Mouse (Mus musculus): ENCODE data around the gene Lipn. TPM values are rescaled to one million over a fixed set of nuclear protein-coding genes. Genes with fewer than 3 reads are reported as not detected.

Lipn gene
- polyA plus RNA-seq (2016; fragmentation: Nextera tagmentation; extraction: Ambion mirVana) = not detected in 2 replicates

GRCm38 (mm10) chr19:34066779-34067472 lies at the start of gene Lipn:
Gene Lipn, plus strand, starts transcription at chr19:34067358.
- no peaks in the 10 kb centered on the region for H3K36me3 ChIP-seq
- H3K27ac ChIP-seq = no peak within 1 kb of the TSS
- ATAC-seq (ENCODE audit: insufficient number of reproducible peaks, insufficient read depth, low FRiP score, low TSS enrichment, low read depth) = no peak
- no peaks in the 10 kb centered on the region for H3K27me3 ChIP-seq
- H3K4me2 ChIP-seq = no peak within 1 kb of the TSS
- no peak within 1 kb of the TSS for H3K9ac ChIP-seq (replicated peaks)
- H3K4me1 ChIP-seq (replicated peaks) = no peaks in the 10 kb centered on the region
- no peak within 1 kb of the TSS for H3K4me3 ChIP-seq (replicated peaks)
- 86% methylated on average over 9 of the region's 9 CpGs for WGBS
- no peaks in the 10 kb centered on the region for H3K9me3 ChIP-seq

GRCm38 (mm10) chr19:34021440-34022172 lies 45.6 kb upstream of the Lipn start:
- H3K4me1 ChIP-seq (replicated peaks) = no peaks in the 10 kb centered on the region
- no peaks in the 10 kb centered on the region for H3K36me3 ChIP-seq
- H3K9me3 ChIP-seq = no peaks in the 10 kb centered on the region
- H3K4me3 ChIP-seq (replicated peaks) = no peak overlapping the region
- WGBS = 83% methylated on average over 11 of the region's 11 CpGs
- no peak overlapping the region for H3K9ac ChIP-seq (replicated peaks)
- H3K27me3 ChIP-seq = no peaks in the 10 kb centered on the region
- no peak for ATAC-seq (ENCODE audit: insufficient number of reproducible peaks, insufficient read depth, low FRiP score, low TSS enrichment, low read depth)
- H3K27ac ChIP-seq = no peak overlapping the region
- H3K4me2 ChIP-seq = no peak overlapping the region

- no peaks in the 10 kb centered on the region for H3K4me1 ChIP-seq (replicated peaks)
- no peaks in the 10 kb centered on the region for H3K27me3 ChIP-seq
- no peak overlapping the region for H3K9ac ChIP-seq (replicated peaks)
- H3K4me3 ChIP-seq (replicated peaks) = no peak overlapping the region
- no peak overlapping the region for H3K4me2 ChIP-seq
- no peak overlapping the region for H3K27ac ChIP-seq
- ATAC-seq (ENCODE audit: insufficient number of reproducible peaks, insufficient read depth, low FRiP score, low TSS enrichment, low read depth) = no peak
- 47% methylated on average over 3 of the region's 3 CpGs for WGBS
- no peaks in the 10 kb centered on the region for H3K36me3 ChIP-seq
- no peaks in the 10 kb centered on the region for H3K9me3 ChIP-seq
Observed at GRCm38 (mm10) chr19:34022759-34023158, 44.4 kb upstream of the Lipn start.

GRCm38 (mm10) chr19:34039731-34040130 lies 27.4 kb upstream of the Lipn start:
- ATAC-seq (ENCODE audit: insufficient number of reproducible peaks, insufficient read depth, low FRiP score, low TSS enrichment, low read depth) = no peak
- Histone ChIP-seq H3K4me2 (no peak overlapping the region), H3K4me3 (replicated peaks) (no peak overlapping the region), H3K4me1 (replicated peaks) (no peaks in the 10 kb centered on the region), H3K27ac (no peak overlapping the region), H3K9me3 (no peaks in the 10 kb centered on the region), H3K36me3 (no peaks in the 10 kb centered on the region), H3K27me3 (no peaks in the 10 kb centered on the region), H3K9ac (replicated peaks) (no peak overlapping the region)
- 95% methylated on average over 1 of the region's 1 CpGs for WGBS

GRCm38 (mm10) chr19:34043008-34043407 lies 24.1 kb upstream of the Lipn start:
- no peak for ATAC-seq (ENCODE audit: insufficient number of reproducible peaks, insufficient read depth, low FRiP score, low TSS enrichment, low read depth)
- 76% methylated on average over 6 of the region's 6 CpGs for WGBS
- no peaks in the 10 kb centered on the region for H3K4me1 ChIP-seq (replicated peaks)
- no peaks in the 10 kb centered on the region for H3K27me3 ChIP-seq
- no peaks in the 10 kb centered on the region for H3K9me3 ChIP-seq
- H3K4me3 ChIP-seq (replicated peaks) = no peak overlapping the region
- no peak overlapping the region for H3K27ac ChIP-seq
- no peak overlapping the region for H3K9ac ChIP-seq (replicated peaks)
- no peak overlapping the region for H3K4me2 ChIP-seq
- H3K36me3 ChIP-seq = no peaks in the 10 kb centered on the region

- Histone ChIP-seq H3K27me3 (no peaks in the 10 kb centered on the region), H3K4me1 (replicated peaks) (no peaks in the 10 kb centered on the region), H3K27ac (no peak overlapping the region), H3K36me3 (no peaks in the 10 kb centered on the region), H3K9me3 (no peaks in the 10 kb centered on the region), H3K4me3 (replicated peaks) (no peak overlapping the region), H3K9ac (replicated peaks) (no peak overlapping the region), H3K4me2 (no peak overlapping the region)
- ATAC-seq (ENCODE audit: insufficient number of reproducible peaks, insufficient read depth, low FRiP score, low TSS enrichment, low read depth) = no peak
- WGBS = 94% methylated on average over 3 of the region's 3 CpGs
Observed at GRCm38 (mm10) chr19:34049371-34050039, 17.7 kb upstream of the Lipn start.

GRCm38 (mm10) chr19:34051502-34051901 lies 15.7 kb upstream of the Lipn start:
- H3K4me1 ChIP-seq (replicated peaks) = no peaks in the 10 kb centered on the region
- no peak overlapping the region for H3K9ac ChIP-seq (replicated peaks)
- H3K4me2 ChIP-seq = no peak overlapping the region
- no peak overlapping the region for H3K4me3 ChIP-seq (replicated peaks)
- 82% methylated on average over 3 of the region's 3 CpGs for WGBS
- no peak overlapping the region for H3K27ac ChIP-seq
- H3K9me3 ChIP-seq = no peaks in the 10 kb centered on the region
- H3K36me3 ChIP-seq = no peaks in the 10 kb centered on the region
- ATAC-seq (ENCODE audit: insufficient number of reproducible peaks, insufficient read depth, low FRiP score, low TSS enrichment, low read depth) = no peak
- H3K27me3 ChIP-seq = no peaks in the 10 kb centered on the region

- Histone ChIP-seq H3K4me1 (replicated peaks) (no peaks in the 10 kb centered on the region), H3K27me3 (no peaks in the 10 kb centered on the region)
- 74% methylated on average over 1 of the region's 1 CpGs for WGBS
Observed at GRCm38 (mm10) chr19:34063547-34063946, 3.6 kb upstream of the Lipn start.

GRCm38 (mm10) chr19:34064059-34064458 lies 3.1 kb upstream of the Lipn start:
- Histone ChIP-seq H3K9me3 (no peaks in the 10 kb centered on the region), H3K36me3 (no peaks in the 10 kb centered on the region), H3K9ac (replicated peaks) (no peak overlapping the region), H3K27me3 (no peaks in the 10 kb centered on the region), H3K27ac (no peak overlapping the region), H3K4me2 (no peak overlapping the region), H3K4me1 (replicated peaks) (no peaks in the 10 kb centered on the region), H3K4me3 (replicated peaks) (no peak overlapping the region)
- WGBS = 88% methylated on average over 4 of the region's 4 CpGs
- no peak for ATAC-seq (ENCODE audit: insufficient number of reproducible peaks, insufficient read depth, low FRiP score, low TSS enrichment, low read depth)

More at GRCm38 (mm10) chr19:34063547-34063946, 3.6 kb upstream of the Lipn start:
- Histone ChIP-seq H3K27ac (no peak overlapping the region), H3K9ac (replicated peaks) (no peak overlapping the region), H3K36me3 (no peaks in the 10 kb centered on the region), H3K9me3 (no peaks in the 10 kb centered on the region), H3K4me2 (no peak overlapping the region), H3K4me3 (replicated peaks) (no peak overlapping the region)
- ATAC-seq (ENCODE audit: insufficient number of reproducible peaks, insufficient read depth, low FRiP score, low TSS enrichment, low read depth) = no peak

- H3K4me1 ChIP-seq (replicated peaks) = no peaks in the 10 kb centered on the region
- no peak overlapping the region for H3K4me3 ChIP-seq (replicated peaks)
- H3K27ac ChIP-seq = no peak overlapping the region
- H3K4me2 ChIP-seq = no peak overlapping the region
- H3K27me3 ChIP-seq = no peaks in the 10 kb centered on the region
- ATAC-seq (ENCODE audit: insufficient number of reproducible peaks, insufficient read depth, low FRiP score, low TSS enrichment, low read depth) = no peak
- H3K9me3 ChIP-seq = no peaks in the 10 kb centered on the region
- no peaks in the 10 kb centered on the region for H3K36me3 ChIP-seq
- H3K9ac ChIP-seq (replicated peaks) = no peak overlapping the region
Observed at GRCm38 (mm10) chr19:34074239-34074638, 7.1 kb downstream of the Lipn start.

- Histone ChIP-seq H3K4me2 (no peak overlapping the region), H3K9me3 (no peaks in the 10 kb centered on the region), H3K4me1 (replicated peaks) (no peaks in the 10 kb centered on the region), H3K4me3 (replicated peaks) (no peak overlapping the region), H3K36me3 (no peaks in the 10 kb centered on the region), H3K27ac (no peak overlapping the region), H3K9ac (replicated peaks) (no peak overlapping the region), H3K27me3 (no peaks in the 10 kb centered on the region)
- 69% methylated on average over 2 of the region's 2 CpGs for WGBS
- ATAC-seq (ENCODE audit: insufficient number of reproducible peaks, insufficient read depth, low FRiP score, low TSS enrichment, low read depth) = no peak
Observed at GRCm38 (mm10) chr19:34078130-34078529, 11.0 kb downstream of the Lipn start.

Data from limb, embryonic 12.5 days (tissue).